Mouse (Mus musculus) right cerebral cortex, adult 2 months (tissue): ENCODE measurements around the gene Ccdc124.

Source experiments
- DNase-seq, 2 experiments: peaks; one replicate each; pipeline ENCODE4 v3.0.0; 2021 to 2022; ENCODE audit warnings: low spot score in 2 of 2

Ccdc124 gene

DNA sequence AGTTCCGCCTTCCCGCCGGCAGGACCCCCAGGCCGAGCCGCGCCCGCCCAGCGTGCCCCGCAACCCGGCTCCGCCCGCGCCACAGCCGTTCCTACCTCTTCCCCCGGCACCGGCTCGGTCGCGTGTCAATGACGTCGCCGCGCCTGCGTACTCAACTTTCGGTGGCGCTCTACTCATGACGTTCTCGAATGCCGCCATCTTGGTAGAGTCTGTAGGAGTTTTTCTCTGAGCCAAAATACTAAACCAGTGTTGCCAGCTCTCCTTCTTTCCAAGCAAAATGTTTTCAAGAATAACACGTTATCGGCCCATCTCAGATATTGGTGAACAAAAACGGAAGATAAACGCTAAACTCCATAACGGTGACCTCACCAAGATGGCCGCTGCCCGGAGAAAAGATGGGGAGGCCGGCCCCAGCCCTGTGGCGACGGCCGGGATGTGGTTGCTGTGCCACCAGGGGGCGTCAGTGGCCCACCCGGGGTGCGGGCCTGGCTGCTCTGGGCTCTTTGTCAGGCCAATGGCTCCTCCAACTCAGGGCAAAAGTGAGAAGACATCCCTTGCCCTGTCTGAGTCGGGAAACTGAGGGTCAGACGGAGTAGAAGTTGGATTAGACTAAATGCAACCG lies at the start of gene Ccdc124:
TSS of gene Ccdc124 (minus strand) at position 572 of the 622 bp plus-strand sequence.
- DNase-seq, result peak; percentile 96 to 97

DNA sequence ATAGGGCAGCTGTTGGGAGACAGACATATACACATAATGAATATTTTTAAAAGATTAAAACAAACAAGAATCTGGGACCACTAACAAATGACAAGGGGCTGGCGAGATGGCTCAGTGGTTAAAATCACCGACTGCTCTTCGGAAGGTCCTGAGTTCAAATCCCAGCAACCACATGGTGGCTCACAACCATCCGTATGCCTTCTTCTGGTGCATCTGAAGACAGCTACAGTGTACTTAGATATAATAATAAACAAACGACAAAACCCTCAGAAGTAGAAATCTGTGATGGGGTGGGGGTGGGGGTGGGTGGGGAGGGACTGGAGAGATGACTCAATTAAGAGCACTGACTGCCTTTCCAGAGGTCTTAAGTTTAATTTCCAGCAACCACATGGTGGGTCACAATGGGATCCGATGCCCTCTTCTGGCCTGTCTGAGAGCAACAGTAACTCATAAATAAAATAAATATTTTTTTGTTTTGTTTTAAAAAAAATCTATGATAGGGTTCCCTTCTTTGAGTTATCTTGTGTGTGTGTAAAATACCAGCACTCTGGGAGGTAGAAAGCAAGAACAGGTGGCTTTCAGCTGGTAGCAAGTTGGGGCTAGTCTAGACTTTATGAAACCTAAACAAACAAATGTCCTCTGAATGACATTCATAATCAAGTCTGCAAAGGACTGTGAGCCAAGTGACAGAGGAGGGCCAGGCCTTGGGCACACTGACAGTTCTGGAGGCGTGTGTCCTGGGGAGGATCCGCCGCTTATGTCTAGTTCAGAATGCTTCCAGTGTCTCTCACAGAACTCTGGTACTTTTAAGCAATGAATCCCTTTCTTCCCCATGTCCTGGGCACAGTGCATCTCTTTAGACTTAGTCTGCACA lies 46.6 kb upstream of the Ccdc124 start:
- DNase-seq, result no peak

DNA sequence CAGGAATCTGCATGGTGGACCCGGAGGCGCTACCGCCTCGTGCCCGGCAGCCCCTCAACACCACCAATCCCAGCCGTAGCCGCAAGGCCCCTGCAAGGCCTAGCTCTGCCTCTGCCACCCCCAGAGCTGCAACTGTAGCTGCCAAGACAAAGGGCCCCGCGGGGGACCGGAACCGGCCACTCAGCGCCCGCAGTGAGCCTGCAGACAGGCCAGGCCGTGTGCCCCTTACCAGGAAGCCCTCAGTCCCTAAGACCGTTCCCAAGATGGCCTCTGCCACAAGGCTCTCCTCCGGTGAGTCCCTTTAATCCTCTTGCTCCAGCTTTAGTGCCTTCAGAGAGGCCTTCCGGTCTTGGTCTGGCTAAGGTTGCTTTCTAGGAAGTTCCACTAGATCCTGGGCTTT lies 41.0 kb upstream of the Ccdc124 start:
- no peak for DNase-seq

DNA sequence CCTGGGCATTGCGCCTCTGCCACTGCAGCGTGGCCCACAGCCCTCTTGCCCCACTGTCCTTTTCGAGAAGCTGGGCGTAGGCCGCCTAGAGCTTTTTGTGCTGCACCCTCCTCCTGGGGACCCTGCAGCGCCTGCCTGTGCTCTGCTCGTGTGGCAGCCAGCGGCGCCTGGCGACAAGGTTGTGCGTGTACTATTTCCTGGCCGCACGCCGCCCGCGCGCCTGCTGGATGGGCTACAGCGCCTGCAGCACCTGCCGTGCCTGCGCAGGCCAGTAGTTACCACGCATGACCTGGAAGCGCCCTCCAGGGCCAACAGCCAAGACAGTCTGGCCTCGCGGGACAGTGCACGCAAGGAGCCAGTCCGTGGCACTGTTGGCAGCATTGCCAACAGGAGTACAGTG lies 39.8 kb upstream of the Ccdc124 start:
- no peak for DNase-seq

DNA sequence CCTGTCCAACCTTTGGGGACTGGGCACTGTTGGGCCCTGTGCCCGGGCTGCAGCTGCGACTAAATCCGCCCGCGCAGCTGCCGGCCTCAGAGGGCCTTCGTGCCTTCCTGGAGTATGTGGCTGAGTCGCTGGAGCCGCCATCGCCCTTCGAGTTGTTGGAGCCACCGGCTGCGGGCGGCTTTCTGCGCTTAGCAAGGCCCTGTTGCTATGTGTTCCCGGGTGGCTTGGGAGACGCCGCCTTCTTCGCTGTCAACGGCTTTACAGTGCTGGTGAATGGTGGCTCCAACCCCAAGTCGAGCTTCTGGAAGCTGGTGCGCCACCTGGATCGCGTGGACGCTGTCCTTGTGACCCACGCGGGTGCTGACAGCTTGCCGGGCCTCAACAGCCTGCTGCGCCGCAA lies 39.2 kb upstream of the Ccdc124 start:
- DNase-seq, result no peak

DNA sequence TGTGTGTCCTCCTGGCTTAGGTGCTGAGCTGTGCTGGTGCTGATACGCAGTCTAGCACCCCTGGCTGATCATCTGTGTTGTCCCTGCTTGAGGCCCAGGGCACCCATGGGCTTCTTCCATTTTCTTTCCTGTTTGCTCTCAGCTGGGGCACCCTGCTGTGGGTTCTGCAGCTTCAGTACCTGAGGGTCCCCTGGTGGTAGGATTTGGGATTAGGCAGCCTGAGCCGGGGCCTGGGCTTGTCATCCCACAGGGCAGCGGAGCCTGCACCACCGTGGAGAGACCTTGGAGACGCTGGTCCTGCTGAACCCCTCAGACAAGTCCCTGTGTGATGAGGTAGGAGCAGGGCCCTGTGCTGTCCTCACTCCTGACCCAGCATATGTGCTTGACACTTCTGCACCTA lies 37.9 kb upstream of the Ccdc124 start:
- DNase-seq, result no peak

DNA sequence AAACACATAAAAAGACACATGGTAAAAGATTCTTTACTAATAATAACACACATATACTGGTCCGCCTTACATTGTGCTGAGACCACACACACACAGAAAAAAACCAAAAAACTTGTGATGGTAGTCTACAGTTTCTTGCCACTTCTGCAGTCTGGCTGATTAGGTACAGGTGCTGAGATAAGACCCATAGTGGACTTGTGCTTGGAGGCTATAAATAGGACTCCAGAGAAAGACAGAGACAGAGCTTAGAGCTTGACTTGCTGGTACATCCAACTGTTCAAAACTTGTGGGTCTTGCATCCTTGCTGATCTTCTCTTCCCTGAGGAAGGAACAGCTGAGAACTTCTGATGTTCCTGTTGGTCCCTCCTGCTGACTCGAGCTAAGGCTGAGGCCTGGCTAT lies 33.8 kb upstream of the Ccdc124 start:
- DNase-seq, result no peak

DNA sequence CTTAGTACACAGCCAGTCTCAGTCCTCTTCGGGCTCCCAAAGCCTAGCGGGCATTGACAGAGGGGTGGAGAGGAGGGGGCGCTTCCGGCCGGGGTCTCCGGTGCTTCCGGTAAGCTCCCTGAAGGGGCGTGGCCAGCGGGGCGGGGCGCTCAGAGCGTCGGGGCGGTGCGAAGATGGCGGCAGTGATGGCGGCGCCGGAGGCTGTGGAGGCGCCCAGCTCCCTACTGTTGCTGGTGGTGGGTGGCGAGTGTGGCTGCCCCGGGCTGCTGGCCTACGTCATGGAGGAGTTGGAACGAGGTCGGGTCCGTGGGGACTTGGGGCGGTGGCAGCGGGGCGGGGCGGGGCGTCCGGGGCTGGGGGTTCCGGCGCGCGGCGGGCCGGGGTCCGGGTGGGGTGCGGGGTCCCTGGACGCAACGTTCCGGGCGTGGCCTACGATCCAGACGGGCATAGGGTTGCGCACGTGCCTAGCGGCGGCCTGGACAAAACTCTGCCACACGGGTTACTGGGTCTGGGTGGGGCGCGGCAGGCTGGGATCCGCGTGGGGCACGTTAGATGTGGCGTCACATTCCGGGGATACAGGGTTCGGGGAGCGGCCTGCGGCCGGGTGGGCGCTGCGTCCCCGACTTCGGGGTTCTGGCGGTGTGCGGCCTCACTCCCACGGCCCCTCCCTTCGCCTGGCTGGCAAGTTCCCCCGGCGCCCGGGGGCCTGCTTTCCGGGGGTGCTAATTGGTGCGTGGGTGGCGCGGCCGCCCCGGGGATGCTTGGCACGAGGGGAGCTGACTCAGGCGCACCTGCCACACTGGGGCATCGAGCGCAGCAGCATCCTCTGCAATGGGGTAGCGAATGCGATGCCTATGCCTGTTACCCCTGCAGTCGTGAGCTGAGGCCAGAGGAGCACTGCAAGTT lies 32.3 kb upstream of the Ccdc124 start, which contains the start of gene Map1s:
TSS of gene Map1s (plus strand) at position 102 of the 906 bp plus-strand sequence.
- DNase-seq, result peak; percentile 80

DNA sequence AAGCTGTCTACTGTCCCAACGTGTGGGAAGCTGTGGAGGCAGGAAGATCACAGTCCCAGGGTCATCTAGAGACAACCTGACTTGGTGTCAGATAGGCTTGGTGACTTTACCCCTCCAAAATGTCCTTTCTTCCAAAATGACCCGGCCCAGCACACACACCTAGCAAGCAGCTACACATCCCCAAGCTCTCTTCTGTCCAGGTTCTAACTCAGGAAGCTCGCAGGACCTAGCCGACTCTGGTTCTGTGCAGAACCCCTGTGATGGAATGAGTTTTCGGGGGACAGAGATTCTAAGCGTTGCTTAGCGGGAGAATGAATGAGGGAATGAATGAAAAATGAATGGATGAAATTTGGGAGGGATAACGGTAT lies 31.7 kb upstream of the Ccdc124 start:
- DNase-seq, result no peak

DNA sequence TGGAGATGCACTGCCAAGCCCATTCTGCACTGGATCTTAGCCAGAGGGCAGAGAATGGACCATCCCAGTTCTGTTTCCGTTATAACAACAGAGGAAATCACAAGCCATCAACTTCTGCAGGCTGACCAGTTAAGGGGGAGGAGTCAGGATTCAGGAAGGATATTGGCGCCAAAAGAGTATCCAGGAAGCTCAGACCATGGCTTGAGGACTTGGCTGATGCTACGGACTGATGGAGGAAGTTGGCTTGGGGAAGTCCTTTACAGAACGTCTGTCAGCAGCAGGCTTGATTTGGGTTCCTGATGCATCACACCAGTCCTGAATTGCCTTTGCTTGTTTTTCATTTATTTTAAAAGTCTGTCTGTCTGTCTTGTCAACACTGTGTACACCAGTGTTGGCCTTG lies 30.8 kb upstream of the Ccdc124 start:
- no peak for DNase-seq

DNA sequence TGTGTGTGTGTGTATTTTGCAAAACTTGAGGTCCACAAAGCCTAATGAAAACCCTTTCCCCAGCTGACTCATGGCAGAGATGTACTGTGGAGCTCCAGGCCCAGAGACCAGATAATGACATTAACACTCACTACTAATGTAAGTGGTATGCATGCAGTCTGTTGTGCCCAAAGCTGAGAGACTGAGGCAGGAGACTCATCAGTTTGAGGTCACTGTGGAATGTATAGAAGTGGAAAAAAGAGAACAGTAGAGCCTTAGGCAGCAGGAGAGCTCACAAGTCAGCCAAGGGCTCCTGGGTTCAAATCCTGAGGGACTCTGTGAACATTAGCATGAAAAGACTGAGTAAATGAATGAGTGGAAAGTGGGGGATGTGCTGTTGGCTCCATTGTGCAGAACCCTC lies 29.8 kb upstream of the Ccdc124 start:
- no peak for DNase-seq

DNA sequence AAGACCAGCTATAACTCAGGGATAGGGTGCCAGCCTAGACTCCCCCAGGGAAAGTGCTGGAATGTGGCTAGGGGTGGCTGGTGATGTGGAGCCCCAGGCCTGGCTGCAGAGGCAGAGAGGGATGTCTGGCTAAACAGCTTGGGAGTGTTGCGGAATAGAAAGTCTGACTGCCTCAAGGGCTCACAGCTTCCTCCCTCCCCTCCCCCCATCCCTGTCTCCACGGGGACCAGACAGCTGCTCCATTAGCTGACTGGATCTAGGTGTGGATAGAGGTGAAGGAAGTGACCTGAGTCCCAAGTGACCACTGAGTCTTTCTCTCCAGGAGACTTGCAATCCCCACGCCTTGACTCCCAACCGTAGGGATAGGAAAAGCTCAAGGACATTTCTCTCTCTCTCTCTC lies 29.4 kb upstream of the Ccdc124 start:
- DNase-seq, result no peak

DNA sequence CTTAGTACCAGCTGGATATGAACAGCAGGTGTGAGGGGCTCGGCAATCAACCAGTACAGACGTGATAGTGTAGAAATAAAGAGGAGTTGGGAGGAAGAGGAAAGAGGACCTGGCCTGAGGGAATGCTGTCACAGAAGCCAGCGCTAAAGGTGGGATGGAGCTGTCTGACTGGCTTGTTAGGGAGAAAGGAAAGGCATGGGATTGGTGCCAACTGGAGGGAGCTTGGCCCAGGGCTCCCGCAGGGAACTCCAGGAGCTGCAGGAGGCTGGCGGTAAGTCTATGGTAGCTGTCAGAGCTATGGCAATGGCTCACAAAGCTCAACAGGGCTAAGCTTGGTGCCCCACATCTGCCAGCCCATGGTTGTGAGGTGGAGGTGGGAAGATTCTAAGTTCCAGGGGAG lies 28.5 kb upstream of the Ccdc124 start:
- no peak for DNase-seq

DNA sequence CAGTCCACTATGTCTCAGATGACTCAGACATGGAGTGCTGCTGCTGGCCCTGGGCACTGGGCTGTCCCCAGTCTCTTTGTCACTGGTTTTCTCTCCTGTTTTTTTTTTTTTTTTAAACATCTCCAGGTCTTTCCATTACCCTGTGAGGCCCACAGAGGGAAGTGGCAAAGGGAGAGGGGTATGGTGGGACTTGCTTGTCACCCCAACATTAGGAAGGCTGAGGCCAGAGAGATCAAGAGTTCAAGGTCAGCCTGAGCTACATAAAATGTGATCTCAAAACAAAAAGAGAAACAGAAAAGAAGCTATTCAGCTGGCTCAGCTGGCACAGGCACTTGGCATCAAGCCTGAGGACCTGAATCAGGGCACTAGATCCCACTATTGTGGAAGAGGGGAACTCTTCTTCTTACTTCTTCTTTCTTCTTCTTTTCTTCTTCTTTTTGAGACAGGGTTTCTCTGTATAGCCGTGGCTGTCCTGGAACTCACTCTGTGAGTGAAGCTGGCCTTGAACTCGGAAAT lies 27.2 kb upstream of the Ccdc124 start:
- DNase-seq, result no peak

DNA sequence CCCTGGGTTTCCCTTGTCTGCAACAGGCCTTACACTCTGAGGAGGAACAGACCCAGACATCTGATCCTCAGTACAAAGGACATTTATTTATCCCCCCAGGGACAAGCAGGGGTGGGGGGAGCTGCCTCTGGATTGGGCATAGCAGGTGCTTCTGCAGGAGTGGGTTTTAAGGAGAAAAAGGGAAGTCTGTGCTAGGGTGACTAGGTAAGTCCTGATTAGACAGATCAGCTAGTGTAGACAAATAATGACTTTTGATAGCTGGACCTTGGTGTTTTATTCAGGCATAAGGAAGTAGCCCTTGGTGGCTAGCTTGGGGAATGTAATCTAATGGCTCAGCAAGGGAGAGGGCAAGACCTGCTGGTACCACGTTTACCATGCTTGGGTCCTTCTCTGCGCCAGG lies 25.5 kb upstream of the Ccdc124 start:
- no peak for DNase-seq

DNA sequence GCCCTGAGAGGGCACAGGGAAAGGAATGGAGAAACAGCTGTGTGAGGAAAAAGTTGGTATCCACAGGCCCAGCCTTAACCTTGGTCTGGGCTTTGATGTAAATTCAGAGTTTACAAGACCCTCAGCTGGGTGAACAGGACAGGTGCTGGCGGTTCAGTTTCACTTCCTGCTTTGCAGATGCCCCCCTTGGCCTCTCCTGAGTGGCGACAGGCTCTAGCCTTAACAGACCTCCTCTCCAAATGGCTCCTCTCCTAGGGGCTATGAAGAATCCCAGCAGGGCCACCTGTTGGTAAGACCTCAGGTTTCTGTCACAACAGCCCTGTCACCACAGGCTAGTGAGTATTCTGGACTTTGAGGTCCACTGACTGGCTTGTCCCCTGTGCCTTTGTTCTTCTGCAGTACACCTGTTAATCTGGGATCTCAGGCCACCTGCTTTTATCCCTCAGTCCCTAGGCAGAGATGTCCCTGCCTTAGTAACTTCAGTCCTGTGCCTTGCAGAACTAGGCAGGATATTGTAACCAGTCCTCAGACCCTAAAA lies 25.0 kb upstream of the Ccdc124 start:
- no peak for DNase-seq

DNA sequence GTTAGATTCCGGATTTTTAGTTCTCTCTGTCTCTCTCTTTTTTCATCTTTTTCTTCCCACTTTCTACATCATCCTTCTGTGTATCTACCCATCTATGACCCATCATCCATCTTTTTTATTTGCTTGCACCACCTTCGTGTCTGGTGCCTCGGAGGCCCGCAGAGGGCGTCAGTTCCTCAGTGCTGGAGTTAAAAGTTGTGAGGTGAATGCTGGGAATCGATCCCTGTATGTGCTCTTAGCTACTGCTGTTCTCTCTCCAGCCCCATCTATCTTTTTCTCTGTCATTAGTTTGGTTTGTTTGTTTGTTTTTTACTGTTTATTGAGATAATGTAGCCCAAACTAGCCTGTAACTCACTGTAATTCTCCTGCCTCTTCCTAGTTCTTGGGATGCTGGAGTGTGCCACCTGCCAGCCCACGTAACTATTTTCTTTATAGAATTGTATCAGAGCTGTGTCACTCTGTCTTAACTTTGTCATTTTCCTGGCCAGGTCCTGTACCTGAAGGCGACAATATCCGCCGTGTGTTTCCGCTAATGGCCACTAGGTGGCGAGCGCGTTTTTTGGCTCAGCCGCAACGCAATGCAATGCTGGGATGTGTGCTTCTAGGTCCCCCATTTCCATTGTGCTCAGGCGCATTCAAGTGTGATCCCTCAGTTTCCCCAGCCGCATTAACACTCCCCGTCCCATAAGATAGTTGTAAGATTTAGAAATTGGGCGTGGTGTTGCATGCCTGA lies 24.1 kb upstream of the Ccdc124 start:
- DNase-seq, result peak; percentile 91 to 92

DNA sequence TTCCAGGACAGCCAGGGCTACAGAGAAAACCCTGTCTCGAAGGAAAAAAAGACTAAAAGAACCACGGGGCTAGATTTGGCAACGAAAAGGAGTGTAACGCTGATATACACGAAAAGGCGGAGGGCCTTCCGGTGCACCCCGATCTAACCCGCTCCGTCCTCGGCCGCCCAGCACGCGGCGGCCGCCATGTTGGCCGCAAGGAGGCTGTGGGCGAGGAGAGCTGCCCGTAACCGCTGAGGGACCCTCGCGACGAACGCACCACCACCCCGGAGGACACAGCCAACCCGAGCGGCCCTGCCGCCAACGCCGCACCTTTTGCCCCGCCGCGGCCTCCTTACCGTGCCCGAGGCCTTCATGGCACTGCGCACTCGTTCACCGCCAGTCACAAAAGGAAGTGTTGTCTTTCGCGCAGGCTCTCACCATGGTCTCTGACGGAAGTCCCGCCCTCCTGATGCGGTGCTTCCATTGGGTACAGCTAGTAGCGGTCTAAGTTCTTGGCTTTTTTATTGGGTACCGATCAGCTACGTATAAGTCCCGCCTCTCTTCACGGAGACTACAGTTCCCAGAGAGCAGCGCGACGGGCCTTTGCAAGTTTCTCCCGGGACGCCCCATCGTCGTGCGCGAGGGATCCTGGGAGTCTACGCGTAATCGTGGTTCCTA lies 23.4 kb upstream of the Ccdc124 start, which contains the start of gene Rpl18a:
TSS of gene Rpl18a (minus strand) at position 392 of the 660 bp plus-strand sequence.
- peak; percentile 97 to 98 for DNase-seq

DNA sequence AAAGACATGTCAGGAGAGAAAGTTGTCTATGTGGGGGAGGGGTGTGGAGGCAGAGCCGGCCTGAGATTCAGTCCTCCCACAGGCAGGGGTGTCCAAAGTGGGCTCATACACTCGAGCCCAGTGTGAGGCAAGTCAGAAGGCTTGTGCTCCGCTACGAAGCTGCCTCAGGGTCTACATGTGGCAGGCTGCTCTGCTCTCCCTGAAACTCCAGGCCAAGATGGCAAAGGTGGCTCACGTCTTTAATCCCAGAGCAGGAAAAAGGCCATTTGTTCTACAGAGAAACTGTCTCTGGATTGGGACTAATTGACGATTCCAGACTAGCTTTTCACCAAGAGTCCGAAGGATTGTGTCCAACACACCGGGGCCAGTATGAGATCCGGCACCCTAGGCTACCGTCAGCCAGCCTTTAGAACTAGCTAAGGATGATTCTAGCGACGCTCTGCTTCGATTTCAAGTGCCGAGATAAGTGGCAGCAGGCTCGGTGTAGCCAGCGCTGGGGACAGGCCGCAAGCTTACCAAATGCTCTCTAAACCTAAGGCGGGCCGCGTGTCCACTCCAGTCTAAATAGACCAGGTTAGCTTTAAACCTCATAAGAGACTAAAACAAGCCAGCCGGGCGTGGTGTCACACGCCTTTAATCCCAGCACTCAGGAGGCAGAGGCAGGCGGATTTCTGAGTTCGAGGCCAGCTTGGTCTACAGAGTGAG lies 22.7 kb upstream of the Ccdc124 start:
- DNase-seq, result no peak
